Mouse (Mus musculus) left cerebral cortex, postnatal 4 days (tissue): ENCODE measurements at regions not wholly inside any gene's neighbourhood (a gene's known extent, or its start where the extent isn't known, plus 50 kb on each side); places are given as distances from the start of the nearest gene placed in this dataset.
"Not testable (repeated sequence)": the region's sequence is repeated elsewhere in the genome, so short reads cannot be mapped to it uniquely, and the experiment has no call there.

Source experiments
- DNase-seq: peaks from one replicate; pipeline ENCODE4 v3.0.0-alpha.2; 2022
- intact Hi-C: fragments of 180-260 bp; cut with DNase I; formaldehyde crosslinking; loops from one replicate; pipeline ENCODE4 v1.15.1; 2025

DNA sequence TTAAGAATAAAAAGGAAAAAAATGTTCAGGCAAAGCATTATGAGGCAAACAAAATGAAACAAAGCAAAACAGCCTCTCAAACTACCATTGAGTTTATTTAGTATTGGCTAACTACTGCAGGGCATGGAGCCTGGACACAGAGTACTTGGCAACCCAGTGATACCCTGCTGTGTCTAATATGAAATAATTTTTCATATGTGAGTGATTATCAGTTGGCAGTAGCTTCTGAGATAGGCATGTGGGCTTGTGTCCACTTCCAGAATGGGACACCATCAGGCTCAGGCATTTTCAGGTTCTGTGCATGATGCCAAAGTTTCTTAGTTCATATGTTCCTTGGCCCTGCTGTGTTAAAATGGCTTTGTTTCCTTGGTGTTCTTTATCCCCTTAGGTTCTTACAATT, 879.0 kb upstream of the Epha6 start:
- intact Hi-C loops = no loop called here
- DNase-seq = peak; percentile 44

GRCm38 (mm10) chr16:61441881-61442280, 836.5 kb upstream of the Epha6 start:
- intact Hi-C loops = no loop called here
- peak; percentile 37 for DNase-seq

DNA sequence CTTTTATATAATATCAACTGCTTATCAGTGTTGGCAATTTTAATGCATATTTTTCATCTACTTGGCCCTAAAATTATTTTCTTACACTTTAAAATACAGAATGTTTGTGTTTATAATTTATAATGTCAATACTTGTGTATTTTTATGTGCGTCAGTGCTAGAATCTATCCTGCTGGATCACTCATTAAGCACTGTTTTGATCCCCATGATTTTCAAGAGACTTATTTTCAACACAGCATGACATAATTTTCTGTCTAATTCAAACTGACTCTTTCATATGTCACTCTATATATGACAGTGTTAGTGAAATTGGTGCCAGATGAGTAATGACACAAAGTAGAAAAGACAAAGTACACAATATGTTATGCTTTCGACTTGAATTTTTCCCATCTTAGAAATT, 795.9 kb upstream of the Epha6 start:
- no peak for DNase-seq
- intact Hi-C loops = no loop called here

- intact Hi-C loops = no loop called here
- no peak for DNase-seq
These were observed 776.6 kb upstream of the Epha6 start for GRCm38 (mm10) chr16:61381979-61382378.

DNA sequence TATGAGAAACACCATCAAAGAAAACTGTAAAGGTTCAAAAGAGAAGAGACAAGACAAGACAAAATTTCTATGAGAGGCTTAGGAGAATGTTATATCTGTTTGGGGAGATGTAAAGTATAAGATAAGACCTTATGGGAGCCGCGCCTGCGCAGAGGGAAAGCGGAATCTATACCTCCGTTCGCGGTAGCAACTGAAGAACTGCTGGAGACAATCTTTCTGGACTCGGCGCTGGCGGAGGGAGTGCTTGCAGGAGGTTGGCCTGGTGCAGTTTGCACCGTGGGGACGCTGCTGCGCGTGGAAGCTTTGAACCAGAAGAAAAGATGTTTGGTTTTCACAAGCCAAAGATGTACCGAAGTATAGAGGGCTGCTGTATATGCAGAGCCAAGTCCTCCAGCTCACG, 771.6 kb upstream of the Epha6 start:
- DNase-seq, intact Hi-C loops: not testable (repeated sequence)
